Mouse (Mus musculus) heart, postnatal 0 days (tissue): ENCODE measurements around the gene Zfp800.

Source experiments
- CTCF ChIP-seq: IDR thresholded peaks from 2 replicates; pipeline ENCODE4 v1.5.1; 2016; ENCODE audit warnings: antibody characterized with exemption, control low read depth, low read depth
- EP300 ChIP-seq: IDR thresholded peaks from 2 replicates; pipeline ENCODE4 v1.6.1; 2016; ENCODE audit warnings: antibody characterized with exemption, low read depth

- TF ChIP-seq CTCF (no peak), EP300 (no peak)
Measured at GRCm38 (mm10) chr6:28410053-28410452, 12.2 kb upstream of the Zfp800 start.
